Mouse (Mus musculus) neural tube, embryonic 15.5 days (tissue): ENCODE data around the gene Ncapd2. TPM values are rescaled to one million over a fixed set of nuclear protein-coding genes. Genes with fewer than 3 reads are reported as not detected.

Experiments
- ATAC-seq: fragments of 200-750 bp; cut with Nextera tagmentation; 2 replicates; pipeline ENCODE4 v1.8.0; 2017; ENCODE audit warnings: mild to moderate bottlenecking, moderate TSS enrichment, moderate library complexity; ENCODE audit not compliant: low FRiP score
- H3K27ac ChIP-seq: fragments of 300-500 bp; sonication (generic); replicated peaks from 2 replicates; pipeline ENCODE4 v1.5.1; 2015; ENCODE audit warnings: mild to moderate bottlenecking, inconsistent platforms
- H3K27me3 ChIP-seq: fragments of 300-500 bp; sonication (generic); replicated peaks from 2 replicates; pipeline ENCODE4 v1.6.1; 2015; ENCODE audit warnings: inconsistent platforms
- H3K36me3 ChIP-seq: fragments of 300-500 bp; sonication (generic); 2 replicates; pipeline ENCODE4 v1.6.1; 2015; ENCODE audit warnings: inconsistent platforms
- H3K4me1 ChIP-seq: fragments of 300-500 bp; sonication (generic); 2 replicates; pipeline ENCODE4 v1.6.1; 2015; ENCODE audit warnings: inconsistent platforms
- H3K4me2 ChIP-seq: fragments of 300-500 bp; sonication (generic); 2 replicates; pipeline ENCODE4 v1.6.1; 2015; ENCODE audit warnings: inconsistent platforms, mild to moderate bottlenecking, moderate library complexity
- H3K4me3 ChIP-seq: fragments of 300-500 bp; sonication (generic); replicated peaks from 2 replicates; pipeline ENCODE4 v1.5.1; 2015; ENCODE audit warnings: mild to moderate bottlenecking, inconsistent platforms
- H3K9ac ChIP-seq: fragments of 300-500 bp; sonication (generic); replicated peaks from 2 replicates; pipeline ENCODE4 v1.6.1; 2015; ENCODE audit warnings: mild to moderate bottlenecking, inconsistent platforms
- H3K9me3 ChIP-seq: fragments of 300-500 bp; sonication (generic); replicated peaks from 2 replicates; pipeline ENCODE4 v1.6.1; 2016; ENCODE audit warnings: inconsistent platforms
- WGBS: fragments of 180-500 bp; shearing (Covaris S2); methylation state at CpG from one replicate; pipeline ENCODE4 v1.1.7; 2015; ENCODE audit warnings: mixed read lengths; 5-methylcytosine and 5-hydroxymethylcytosine counted together
- polyA plus RNA-seq: library from polyadenylated mRNA; unstranded; fragments of >200 nt; fragmentation: Nextera tagmentation; extraction: Ambion mirVana; gene quantifications from 2 replicates; pipeline ENCODE4 v1.2.1, GENCODE M21; 2015

Ncapd2 gene
- polyA plus RNA-seq, 1 experiment from 2014 or later: 38.2 TPM

- H3K27me3 ChIP-seq: no peaks in the 10 kb centered on the region
- H3K36me3 ChIP-seq: no peaks in the 10 kb centered on the region
- H3K27ac ChIP-seq: peak within 1 kb of the TSS; percentile 81
- H3K9ac ChIP-seq: peak within 1 kb of the TSS; percentile 61
- WGBS: 9% methylated on average over 16 of the region's 16 CpGs
- no peaks in the 10 kb centered on the region for H3K9me3 ChIP-seq
- peaks cover 22% of the 10 kb centered on the region for H3K4me1 ChIP-seq
- peak within 1 kb of the TSS; percentile 45 for H3K4me3 ChIP-seq
- peak within 1 kb of the TSS; percentile 92 for H3K4me2 ChIP-seq
- ATAC-seq: peak; percentile 82
These were observed 39.9 kb upstream of the Ncapd2 start, which contains the start of gene Tapbpl for GRCm38 (mm10) chr6:125231117-125232044. Gene Tapbpl (minus strand): TSS chr6:125231860.

DNA sequence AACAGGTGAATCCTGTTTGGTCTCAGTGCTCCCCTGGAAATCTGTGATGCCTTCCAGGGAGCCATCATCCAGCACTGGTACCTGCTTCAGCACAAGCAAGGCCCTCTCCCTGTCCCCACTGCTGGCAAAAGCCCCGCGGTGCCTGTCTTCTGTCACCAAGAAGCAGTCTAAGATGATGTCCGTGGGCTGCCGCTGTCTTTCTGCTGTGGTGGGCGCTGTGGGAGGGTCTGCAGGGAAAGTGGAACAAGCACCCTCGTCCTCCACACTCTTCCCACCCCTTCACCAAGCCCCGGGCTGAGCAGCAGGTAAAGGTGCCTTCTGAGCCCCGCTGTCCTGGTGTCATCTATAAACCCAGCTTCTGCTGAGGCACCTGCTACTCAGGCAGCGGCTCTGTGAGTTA is 39.1 kb upstream of the Ncapd2 start:
- 0 out of 2 replicates have a peak overlapping the region, but pooled peaks have one; percentile 45 for H3K4me3 ChIP-seq
- H3K27me3 ChIP-seq: no peaks in the 10 kb centered on the region
- H3K4me2 ChIP-seq: peak overlapping the region; percentile 92
- H3K9ac ChIP-seq: no peak overlapping the region
- no peaks in the 10 kb centered on the region for H3K36me3 ChIP-seq
- peak overlapping the region; percentile 63 for H3K27ac ChIP-seq
- WGBS: 67% methylated on average over 9 of the region's 9 CpGs
- H3K4me1 ChIP-seq: peaks cover 22% of the 10 kb centered on the region
- H3K9me3 ChIP-seq: no peaks in the 10 kb centered on the region
- 0 out of 2 replicates have a peak, but pooled peaks have one; percentile 8 for ATAC-seq

DNA sequence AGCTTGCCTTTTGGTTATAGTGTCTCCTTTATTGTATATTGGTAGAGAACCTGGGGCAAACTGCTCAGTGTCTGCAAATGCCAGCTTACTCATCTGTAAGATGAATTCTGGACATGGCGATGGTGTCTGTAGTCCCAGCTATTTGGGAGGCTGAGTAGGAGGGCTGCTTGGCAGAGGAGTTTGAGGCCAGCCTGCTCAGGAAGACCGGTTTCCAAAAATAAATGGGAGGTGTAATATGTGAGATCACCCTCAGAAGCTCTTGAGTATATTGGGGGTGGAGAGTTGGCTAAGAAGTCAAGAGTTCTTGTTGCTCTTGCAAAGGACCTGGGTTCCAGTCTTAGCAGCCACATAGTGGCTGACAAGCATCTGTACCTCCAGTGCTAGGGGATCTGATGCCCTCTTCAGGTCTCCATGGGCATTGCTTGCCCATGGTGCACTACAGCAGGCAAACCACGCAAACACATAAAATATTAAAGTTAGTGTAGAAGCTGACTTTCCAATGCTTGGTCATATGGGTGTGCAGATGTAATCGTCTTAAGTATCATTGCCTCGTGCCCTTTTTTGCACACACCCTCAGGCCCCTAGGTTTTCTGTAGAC is 34.1 kb upstream of the Ncapd2 start:
- Histone ChIP-seq H3K9me3 (no peaks in the 10 kb centered on the region), H3K4me2 (no peak overlapping the region), H3K4me1 (peaks cover 6% of the 10 kb centered on the region), H3K27ac (no peak overlapping the region), H3K27me3 (no peaks in the 10 kb centered on the region), H3K9ac (no peak overlapping the region), H3K36me3 (peaks cover 6% of the 10 kb centered on the region; the same call in 1 of the 2 replicates), H3K4me3 (no peak overlapping the region)
- ATAC-seq: no peak
- 85% methylated on average over 5 of the region's 5 CpGs for WGBS

GRCm38 (mm10) chr6:125222577-125222976 is 31.1 kb upstream of the Ncapd2 start:
- Histone ChIP-seq H3K27ac (no peak overlapping the region), H3K27me3 (no peaks in the 10 kb centered on the region), H3K4me2 (no peak overlapping the region), H3K9ac (no peak overlapping the region), H3K4me3 (no peak overlapping the region), H3K9me3 (no peaks in the 10 kb centered on the region), H3K4me1 (peaks cover 7% of the 10 kb centered on the region; the same call in 1 of the 2 replicates), H3K36me3 (peaks cover 6% of the 10 kb centered on the region; the same call in 1 of the 2 replicates)
- ATAC-seq: no peak
- WGBS: 84% methylated on average over 3 of the region's 3 CpGs

GRCm38 (mm10) chr6:125222146-125222545 is 30.6 kb upstream of the Ncapd2 start:
- H3K27me3 ChIP-seq: no peaks in the 10 kb centered on the region
- H3K9ac ChIP-seq: no peak overlapping the region

GRCm38 (mm10) chr6:125221115-125221745 is 29.7 kb upstream of the Ncapd2 start:
- Histone ChIP-seq H3K27me3 (no peaks in the 10 kb centered on the region), H3K9ac (no peak overlapping the region), H3K9me3 (no peaks in the 10 kb centered on the region), H3K4me1 (peaks cover 16% of the 10 kb centered on the region), H3K4me3 (no peak overlapping the region), H3K27ac (no peak overlapping the region), H3K4me2 (no peak overlapping the region), H3K36me3 (peaks cover 6% of the 10 kb centered on the region; the same call in 1 of the 2 replicates)
- 92% methylated on average over 20 of the region's 20 CpGs for WGBS
- ATAC-seq: no peak

More at GRCm38 (mm10) chr6:125222146-125222545, 30.6 kb upstream of the Ncapd2 start:
- ATAC-seq: no peak
- no peak overlapping the region for H3K4me2 ChIP-seq
- no peak overlapping the region for H3K4me3 ChIP-seq
- H3K36me3 ChIP-seq: peaks cover 6% of the 10 kb centered on the region; the same call in 1 of the 2 replicates
- H3K27ac ChIP-seq: no peak overlapping the region
- 76% methylated on average over 2 of the region's 2 CpGs for WGBS
- H3K4me1 ChIP-seq: peaks cover 7% of the 10 kb centered on the region; the same call in 1 of the 2 replicates
- H3K9me3 ChIP-seq: no peaks in the 10 kb centered on the region

- Histone ChIP-seq H3K4me3 (no peak overlapping the region), H3K4me1 (peaks cover 20% of the 10 kb centered on the region), H3K4me2 (no peak overlapping the region), H3K36me3 (0 out of 2 replicates have a peak, but pooled peaks cover 6% of the 10 kb centered on the region), H3K9ac (no peak overlapping the region), H3K27me3 (0 out of 2 replicates have a peak, but pooled peaks cover under 1% of the 10 kb centered on the region), H3K27ac (no peak overlapping the region), H3K9me3 (no peaks in the 10 kb centered on the region)
- WGBS: 81% methylated on average over 4 of the region's 4 CpGs
- ATAC-seq: no peak
These were observed 27.5 kb upstream of the Ncapd2 start for GRCm38 (mm10) chr6:125218963-125219362.

GRCm38 (mm10) chr6:125217899-125218298 is 26.4 kb upstream of the Ncapd2 start:
- peaks cover 7% of the 10 kb centered on the region; the same call in 1 of the 2 replicates for H3K27me3 ChIP-seq
- WGBS: 87% methylated on average over 11 of the region's 11 CpGs
- no peak for ATAC-seq
- no peak overlapping the region for H3K9ac ChIP-seq
- no peak overlapping the region for H3K27ac ChIP-seq
- no peak overlapping the region for H3K4me2 ChIP-seq
- no peaks in the 10 kb centered on the region for H3K9me3 ChIP-seq
- peaks cover 20% of the 10 kb centered on the region for H3K4me1 ChIP-seq
- H3K36me3 ChIP-seq: 0 out of 2 replicates have a peak, but pooled peaks cover 2% of the 10 kb centered on the region
- no peak overlapping the region for H3K4me3 ChIP-seq

DNA sequence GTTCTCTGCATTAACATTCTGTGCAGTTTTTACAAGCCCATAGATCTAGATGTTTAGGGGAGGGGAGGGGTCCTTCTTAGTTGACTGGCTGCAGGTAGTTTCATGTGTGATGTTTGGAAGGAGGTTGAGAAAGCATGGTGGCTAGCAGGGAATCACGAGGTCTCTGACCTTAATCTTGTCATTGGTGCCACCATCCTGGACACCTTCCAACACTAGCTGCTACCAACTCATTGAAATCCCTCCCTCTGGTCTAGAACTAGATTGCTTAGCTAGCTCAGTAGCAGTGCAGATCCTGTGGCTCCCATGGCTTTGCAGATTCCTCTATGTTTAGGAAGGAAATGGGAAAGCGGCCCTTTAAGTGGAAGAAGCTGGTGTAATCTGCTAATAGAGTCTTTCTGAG is 25.4 kb upstream of the Ncapd2 start:
- H3K4me2 ChIP-seq: peak overlapping the region; percentile 68

GRCm38 (mm10) chr6:125215148-125215954 is 23.9 kb upstream of the Ncapd2 start, which contains the start of gene Vamp1:
Gene Vamp1 (plus strand): TSS chr6:125215551.
- ATAC-seq: peak; percentile 97
- Histone ChIP-seq H3K9me3 (no peaks in the 10 kb centered on the region), H3K36me3 (no peaks in the 10 kb centered on the region), H3K27me3 (peaks cover 18% of the 10 kb centered on the region; the same call in 1 of the 2 replicates), H3K4me2 (peak within 1 kb of the TSS; percentile 68), H3K27ac (peak within 1 kb of the TSS; percentile 85), H3K4me1 (peaks cover 20% of the 10 kb centered on the region), H3K4me3 (peak within 1 kb of the TSS; percentile 67), H3K9ac (peak within 1 kb of the TSS; percentile 80)
- under 1% methylated on average over 48 of the region's 48 CpGs for WGBS

More for the DNA sequence above, 25.4 kb upstream of the Ncapd2 start:
- WGBS: 89% methylated on average over 2 of the region's 2 CpGs
- Histone ChIP-seq H3K4me3 (peak overlapping the region; percentile 67; the same call in 1 of the 2 replicates), H3K4me1 (peaks cover 20% of the 10 kb centered on the region), H3K9me3 (no peaks in the 10 kb centered on the region), H3K36me3 (no peaks in the 10 kb centered on the region), H3K27me3 (peaks cover 15% of the 10 kb centered on the region; the same call in 1 of the 2 replicates), H3K9ac (no peak overlapping the region), H3K27ac (no peak overlapping the region)
- ATAC-seq: no peak
